Mouse (Mus musculus) heart, embryonic 10.5 days (tissue): ENCODE measurements at regions not wholly inside any gene's neighbourhood (a gene's known extent, or its start where the extent isn't known, plus 50 kb on each side); places are given as distances from the start of the nearest gene placed in this dataset.

Experiments
- DNase-seq: peaks from one replicate; pipeline ENCODE4 v3.0.0-alpha.2; 2017; ENCODE audit warnings: low spot score
- H3K27ac ChIP-seq: fragments of 300-500 bp; sonication (generic); 2 replicates; pipeline ENCODE4 v1.5.1; 2016; ENCODE audit warnings: mild to moderate bottlenecking
- H3K27me3 ChIP-seq: fragments of 300-500 bp; sonication (generic); 2 replicates; pipeline ENCODE4 v1.6.1; 2016; ENCODE audit warnings: mild to moderate bottlenecking; ENCODE audit not compliant: poor library complexity, insufficient read depth, severe bottlenecking
- H3K36me3 ChIP-seq: fragments of 300-500 bp; sonication (generic); 2 replicates; pipeline ENCODE4 v1.6.1; 2016; ENCODE audit warnings: mild to moderate bottlenecking, moderate library complexity
- H3K4me1 ChIP-seq: fragments of 300-500 bp; sonication (generic); 2 replicates; pipeline ENCODE4 v1.6.1; 2016; ENCODE audit warnings: mild to moderate bottlenecking
- H3K4me3 ChIP-seq: fragments of 300-500 bp; sonication (generic); 2 replicates; pipeline ENCODE4 v1.5.1; 2016; ENCODE audit warnings: mild to moderate bottlenecking, moderate library complexity
- H3K9me3 ChIP-seq: fragments of 300-500 bp; sonication (generic); 2 replicates; pipeline ENCODE4 v1.6.1; 2016; ENCODE audit warnings: mild to moderate bottlenecking, moderate library complexity
- WGBS: fragments of 180-500 bp; shearing (Covaris S2); methylation state at CpG from one replicate; pipeline ENCODE4 v1.1.7; 2016; 5-methylcytosine and 5-hydroxymethylcytosine counted together

GRCm38 (mm10) chr5:67544028-67544589 lies 63.6 kb upstream of the Shisa3 start:
- H3K9me3 ChIP-seq: no peaks in the 10 kb centered on the region
- H3K4me1 ChIP-seq: no peaks in the 10 kb centered on the region
- no peak for DNase-seq
- H3K27me3 ChIP-seq: no peaks in the 10 kb centered on the region
- H3K36me3 ChIP-seq: no peaks in the 10 kb centered on the region
- 69% methylated on average over 9 of the region's 9 CpGs for WGBS
- no peak overlapping the region for H3K27ac ChIP-seq
- H3K4me3 ChIP-seq: no peak overlapping the region

DNA sequence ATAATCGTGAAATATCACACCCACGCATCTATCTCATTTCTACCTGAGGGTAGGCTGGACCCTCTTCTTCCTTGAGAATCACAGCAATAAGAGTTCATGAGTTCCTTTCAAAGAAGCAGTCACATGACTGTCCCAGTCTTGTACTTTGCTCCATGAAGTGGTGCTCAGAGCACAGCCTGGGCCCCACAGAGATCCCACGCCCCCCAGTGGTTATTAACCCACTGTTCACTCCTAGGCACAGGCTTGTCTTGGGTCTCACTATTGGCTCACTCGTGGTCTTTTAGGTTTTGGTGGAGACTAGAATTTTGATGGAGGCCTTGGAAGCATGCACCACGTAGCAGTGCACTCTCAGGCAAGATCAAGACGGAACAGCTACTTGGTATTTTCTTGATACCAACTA lies 57.4 kb upstream of the Shisa3 start:
- H3K4me3 ChIP-seq: no peak overlapping the region
- no peaks in the 10 kb centered on the region for H3K4me1 ChIP-seq
- H3K27me3 ChIP-seq: no peaks in the 10 kb centered on the region
- H3K9me3 ChIP-seq: no peaks in the 10 kb centered on the region
- WGBS: 81% methylated on average over 6 of the region's 6 CpGs
- H3K27ac ChIP-seq: no peak overlapping the region
- no peak for DNase-seq
- no peaks in the 10 kb centered on the region for H3K36me3 ChIP-seq

GRCm38 (mm10) chr5:67551668-67552390 lies 55.9 kb upstream of the Shisa3 start:
- H3K27ac ChIP-seq: no peak overlapping the region
- no peaks in the 10 kb centered on the region for H3K36me3 ChIP-seq
- H3K4me3 ChIP-seq: no peak overlapping the region
- H3K4me1 ChIP-seq: no peaks in the 10 kb centered on the region
- H3K27me3 ChIP-seq: no peaks in the 10 kb centered on the region
- peak; percentile 27 for DNase-seq
- no peaks in the 10 kb centered on the region for H3K9me3 ChIP-seq
- 82% methylated on average over 6 of the region's 6 CpGs for WGBS

GRCm38 (mm10) chr5:67552865-67553264 lies 54.8 kb upstream of the Shisa3 start:
- peak; percentile 16 for DNase-seq
- Histone ChIP-seq H3K4me3 (no peak overlapping the region), H3K27ac (no peak overlapping the region), H3K36me3 (no peaks in the 10 kb centered on the region), H3K9me3 (no peaks in the 10 kb centered on the region), H3K4me1 (no peaks in the 10 kb centered on the region), H3K27me3 (no peaks in the 10 kb centered on the region)
- WGBS: 83% methylated on average over 2 of the region's 2 CpGs
